Comparison of ENCODE assay signal across 27 mouse cellular contexts in genomic region chr4:95775574-95775973, GRCm38 (mm10).
DNase-seq lines count a peak whose midpoint lies in the region; ATAC-seq and TF ChIP-seq lines count a peak whose summit lies in the region.
"Had no signal": no experiment of that assay in that cellular context is flagged by ENCODE, and none has a peak within 500 bp of the region (broad histone marks: within the 10 kb centered on the region; RNA-seq: fewer than 3 reads in every experiment).

No protein-coding gene starts in this region.

- peak; percentile 1 for DNase-seq in splenic B cell, adult 2 months (ENCODE audit: low read depth, low spot score)
- no peak for DNase-seq in kidney, postnatal 25 days
- no peak for DNase-seq in left cerebral cortex, postnatal 25 days (ENCODE audit: low spot score in 2 of 2)
- DNase-seq in left cerebral cortex, adult 2 months (ENCODE audit: extremely low spot score in 1 of 2, low spot score in 2 of 2), result no peak
- DNase-seq: adrenal gland, adult 2 months; adrenal gland, postnatal 10 days; adrenal gland, postnatal 25 days; B cell, adult 2 months; cerebellum, adult 11-12 months; cerebellum, adult 2 months; cerebellum, adult 9-10 months; cerebellum, postnatal 10 days; cerebellum, postnatal 25 days; embryo, embryonic 11 days had no signal

- peaks cover 29% of the 10 kb centered on the region for H3K4me1 ChIP-seq in bone marrow macrophage, adult 2 months (ENCODE audit: control insufficient read depth, insufficient read depth, low read length)

- no peaks in the 10 kb centered on the region for H3K36me3 ChIP-seq in splenic B cell, adult 2 months (ENCODE audit: control insufficient read depth, insufficient read depth, low read length, poor library complexity, severe bottlenecking)
- H3K36me3 ChIP-seq: embryonic facial prominence, embryonic 13.5 days; embryonic facial prominence, embryonic 15.5 days; forebrain, embryonic 10.5 days; forebrain, embryonic 12.5 days; G1E had no signal

- H3K27ac ChIP-seq in bone marrow macrophage, adult 2 months (ENCODE audit: insufficient read depth, low read depth, low read length), result peak overlapping the region; percentile 35; the same call in 1 of the 2 replicates
- no peak overlapping the region for H3K27ac ChIP-seq in left cerebral cortex, adult 2 months
- H3K27ac ChIP-seq: embryonic facial prominence, embryonic 13.5 days; embryonic facial prominence, embryonic 15.5 days; forebrain, embryonic 10.5 days; forebrain, embryonic 12.5 days had no signal

- H3K4me3 ChIP-seq in bone marrow macrophage, adult 2 months (ENCODE audit: insufficient read depth, low read length), result no peak overlapping the region
- no peak overlapping the region for H3K4me3 ChIP-seq in left cerebral cortex, adult 2 months
- H3K4me3 ChIP-seq: embryonic facial prominence, embryonic 13.5 days; embryonic facial prominence, embryonic 15.5 days; erythroblast, embryonic 14.5 days; forebrain, embryonic 10.5 days; forebrain, embryonic 12.5 days had no signal

- intact Hi-C loops in left cerebral cortex, postnatal 25 days (cut with DNase I), result no loop called here
- intact Hi-C loops in left cerebral cortex, adult 2 months (cut with DNase I), result no loop called here

- no peaks in the 10 kb centered on the region for H3K27me3 ChIP-seq in splenic B cell, adult 2 months (ENCODE audit: control insufficient read depth, insufficient read depth, low read length, poor library complexity, severe bottlenecking)
- H3K27me3 ChIP-seq: CH12.LX; embryonic facial prominence, embryonic 13.5 days; embryonic facial prominence, embryonic 15.5 days; forebrain, embryonic 12.5 days had no signal

- peak; percentile 89 for ATAC-seq in granulocyte monocyte progenitor cell, adult 5-6 weeks (replicated peaks; ENCODE audit: poor library complexity, severe bottlenecking)
- peak; percentile 81 for ATAC-seq in megakaryocyte, adult 5-6 weeks (ENCODE audit: poor library complexity, severe bottlenecking)
- ATAC-seq: CD4-positive, CD25-positive, alpha-beta regulatory T cell, adult 4 months; forebrain, embryonic 14.5 days; forebrain, embryonic 16.5 days had no signal

- TF ChIP-seq POLR2A in bone marrow macrophage, adult 2 months (IDR thresholded peaks at IDR 0.05; ENCODE audit: borderline replicate concordance, low read depth, low read length), result no peak

- no peak for TF ChIP-seq CTCF in bone marrow macrophage, adult 2 months (IDR thresholded peaks at IDR 0.05; ENCODE audit: low read depth, low read length)
- TF ChIP-seq CTCF in left cerebral cortex, adult 2 months (IDR thresholded peaks at IDR 0.05), result no peak
